Mouse (Mus musculus) neural tube, embryonic 12.5 days (tissue): Measurements from ENCODE around the gene Dmc1. TPM values are rescaled to one million over a fixed set of nuclear protein-coding genes. Genes with fewer than 3 reads are reported as not detected.

Experiments used
- ATAC-seq: fragments of 200-750 bp; cut with Nextera tagmentation; 2 replicates; pipeline ENCODE4 v1.8.0; 2017; ENCODE audit warnings: low read depth, mild to moderate bottlenecking, moderate TSS enrichment, moderate library complexity; ENCODE audit not compliant: low FRiP score
- H3K27ac ChIP-seq: fragments of 300-500 bp; sonication (generic); 2 replicates; pipeline ENCODE4 v1.5.1; 2016
- H3K27me3 ChIP-seq: fragments of 300-500 bp; sonication (generic); replicated peaks from 2 replicates; pipeline ENCODE4 v1.6.1; 2016; ENCODE audit warnings: mild to moderate bottlenecking
- H3K36me3 ChIP-seq: fragments of 300-500 bp; sonication (generic); 2 replicates; pipeline ENCODE4 v1.6.1; 2016; ENCODE audit warnings: mild to moderate bottlenecking
- H3K4me1 ChIP-seq: fragments of 300-500 bp; sonication (generic); 2 replicates; pipeline ENCODE4 v1.6.1; 2016
- H3K4me2 ChIP-seq: fragments of 300-500 bp; sonication (generic); replicated peaks from 2 replicates; pipeline ENCODE4 v1.6.1; 2016; ENCODE audit warnings: mild to moderate bottlenecking
- H3K4me3 ChIP-seq: fragments of 300-500 bp; sonication (generic); 2 replicates; pipeline ENCODE4 v1.5.1; 2016
- H3K9ac ChIP-seq: fragments of 300-500 bp; sonication (generic); 2 replicates; pipeline ENCODE4 v1.6.1; 2016; ENCODE audit warnings: mild to moderate bottlenecking
- H3K9me3 ChIP-seq: fragments of 300-500 bp; sonication (generic); 2 replicates; pipeline ENCODE4 v1.6.1; 2016; ENCODE audit warnings: mild to moderate bottlenecking
- WGBS: fragments of 180-500 bp; shearing (Covaris S2); methylation state at CpG from one replicate; pipeline ENCODE4 v1.1.7; 2016; 5-methylcytosine and 5-hydroxymethylcytosine counted together
- polyA plus RNA-seq: library from polyadenylated mRNA; unstranded; fragments of >200 nt; fragmentation: Nextera tagmentation; extraction: Ambion mirVana; gene quantifications from 2 replicates; pipeline ENCODE4 v1.2.1, GENCODE M21; 2016

The Dmc1 gene
- polyA plus RNA-seq, 1 experiment from 2014 or later = 1.4 TPM

DNA sequence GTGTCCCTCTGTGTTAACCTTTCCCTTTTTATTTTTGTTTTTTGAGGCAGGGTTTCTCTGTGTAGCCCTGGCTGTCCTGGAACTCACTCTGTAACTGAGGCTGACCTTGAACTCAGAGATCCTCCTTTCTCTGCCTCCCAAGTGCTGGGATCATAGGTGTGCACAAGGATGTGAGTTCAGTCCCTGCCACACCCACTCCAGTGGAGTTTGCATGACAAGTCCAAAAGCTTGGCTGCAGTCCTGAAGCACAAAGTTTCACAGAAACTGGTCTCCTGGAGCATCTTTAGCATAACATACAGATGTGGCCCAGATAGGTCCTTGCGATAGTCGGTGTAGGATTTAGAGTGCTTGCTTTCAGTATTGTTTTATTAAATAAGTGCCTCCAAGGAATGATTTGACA is 4.3 kb upstream of the Dmc1 start:
- Histone ChIP-seq H3K9me3 (no peaks in the 10 kb centered on the region), H3K9ac (no peak overlapping the region), H3K4me2 (no peak overlapping the region), H3K36me3 (peaks cover 29% of the 10 kb centered on the region), H3K27ac (no peak overlapping the region), H3K4me1 (peaks cover 10% of the 10 kb centered on the region; the same call in 1 of the 2 replicates), H3K4me3 (no peak overlapping the region), H3K27me3 (peaks cover 12% of the 10 kb centered on the region)
- 97% methylated on average over 2 of the region's 2 CpGs for WGBS
- ATAC-seq = no peak

GRCm38 (mm10) chr15:79608214-79608613 is 3.3 kb upstream of the Dmc1 start:
- 84% methylated on average over 7 of the region's 7 CpGs for WGBS
- no peaks in the 10 kb centered on the region for H3K9me3 ChIP-seq
- H3K4me1 ChIP-seq = peaks cover 10% of the 10 kb centered on the region; the same call in 1 of the 2 replicates
- H3K36me3 ChIP-seq = peaks cover 25% of the 10 kb centered on the region
- no peak for ATAC-seq
- H3K27ac ChIP-seq = no peak overlapping the region
- peaks cover 14% of the 10 kb centered on the region for H3K27me3 ChIP-seq
- H3K9ac ChIP-seq = no peak overlapping the region
- no peak overlapping the region for H3K4me2 ChIP-seq
- H3K4me3 ChIP-seq = no peak overlapping the region

- Histone ChIP-seq H3K4me2 (no peak overlapping the region), H3K27ac (no peak overlapping the region), H3K9me3 (no peaks in the 10 kb centered on the region), H3K4me3 (no peak overlapping the region), H3K4me1 (peaks cover 10% of the 10 kb centered on the region; the same call in 1 of the 2 replicates), H3K9ac (no peak overlapping the region), H3K27me3 (peaks cover 14% of the 10 kb centered on the region), H3K36me3 (peaks cover 21% of the 10 kb centered on the region)
- ATAC-seq = no peak
- WGBS = 58% methylated on average over 2 of the region's 2 CpGs
Observed at GRCm38 (mm10) chr15:79607757-79608156, 2.8 kb upstream of the Dmc1 start.

GRCm38 (mm10) chr15:79606161-79606560 is 1.3 kb upstream of the Dmc1 start:
- H3K4me2 ChIP-seq = no peak overlapping the region
- peaks cover 11% of the 10 kb centered on the region for H3K36me3 ChIP-seq
- H3K27ac ChIP-seq = no peak overlapping the region
- H3K4me1 ChIP-seq = peaks cover 10% of the 10 kb centered on the region; the same call in 1 of the 2 replicates
- no peak for ATAC-seq
- 93% methylated on average over 12 of the region's 12 CpGs for WGBS
- no peak overlapping the region for H3K4me3 ChIP-seq
- H3K9ac ChIP-seq = no peak overlapping the region
- H3K27me3 ChIP-seq = peaks cover 14% of the 10 kb centered on the region
- no peaks in the 10 kb centered on the region for H3K9me3 ChIP-seq

DNA sequence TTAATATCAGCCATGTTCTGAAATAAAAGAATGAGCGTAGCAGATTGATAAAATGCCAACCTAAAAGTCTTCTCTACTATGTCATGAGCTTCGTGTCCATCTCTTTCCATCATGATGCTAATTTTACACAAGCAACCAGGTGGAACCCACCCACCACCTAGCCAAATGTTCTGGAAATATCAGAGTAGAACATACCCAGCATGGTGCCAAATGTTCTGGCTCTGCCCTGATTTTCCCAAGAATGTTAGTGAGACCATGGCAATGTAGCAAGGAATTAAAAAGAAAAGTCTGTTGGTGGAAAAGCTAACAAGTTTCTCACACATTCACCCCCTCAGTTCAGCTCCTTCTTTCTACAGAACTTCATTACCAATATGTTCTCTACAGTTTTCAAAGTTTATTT is 4.7 kb downstream of the Dmc1 start:
- Histone ChIP-seq H3K36me3 (no peaks in the 10 kb centered on the region), H3K4me1 (peaks cover 8% of the 10 kb centered on the region; the same call in 1 of the 2 replicates), H3K27ac (no peak overlapping the region), H3K27me3 (peaks cover 10% of the 10 kb centered on the region), H3K4me2 (no peak overlapping the region), H3K4me3 (no peak overlapping the region), H3K9me3 (no peaks in the 10 kb centered on the region), H3K9ac (no peak overlapping the region)
- no peak for ATAC-seq
- WGBS = 86% methylated on average over 2 of the region's 2 CpGs

DNA sequence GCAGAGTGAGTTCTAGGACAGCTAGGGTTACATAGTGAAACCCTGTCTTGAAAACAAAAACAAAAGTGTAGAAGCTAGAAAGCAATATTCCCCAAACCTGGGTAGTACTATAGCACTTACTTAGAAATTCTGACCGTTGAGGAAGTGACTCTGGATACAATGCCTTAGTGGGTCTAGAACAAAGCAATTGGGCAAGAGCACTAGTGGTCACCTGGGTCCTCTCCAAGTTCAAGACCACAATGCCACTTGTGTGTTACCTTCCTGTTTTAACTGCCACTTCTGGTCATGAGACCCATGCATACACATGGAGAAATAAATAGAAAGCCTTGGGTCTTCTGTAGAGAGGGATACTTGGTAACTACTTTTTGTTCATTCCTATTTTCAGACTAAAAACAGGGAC is 6.2 kb downstream of the Dmc1 start:
- Histone ChIP-seq H3K36me3 (no peaks in the 10 kb centered on the region), H3K27ac (no peak overlapping the region), H3K9ac (no peak overlapping the region), H3K9me3 (no peaks in the 10 kb centered on the region), H3K4me2 (no peak overlapping the region), H3K4me1 (no peaks in the 10 kb centered on the region), H3K27me3 (no peaks in the 10 kb centered on the region), H3K4me3 (no peak overlapping the region)
- no peak for ATAC-seq
- 86% methylated on average over 1 of the region's 1 CpGs for WGBS

GRCm38 (mm10) chr15:79581581-79581980 is 23.3 kb downstream of the Dmc1 start:
- no peak overlapping the region for H3K4me3 ChIP-seq
- H3K27me3 ChIP-seq = no peaks in the 10 kb centered on the region
- no peaks in the 10 kb centered on the region for H3K36me3 ChIP-seq
- no peak overlapping the region for H3K9ac ChIP-seq
- no peak for ATAC-seq
- H3K4me1 ChIP-seq = no peaks in the 10 kb centered on the region
- H3K9me3 ChIP-seq = no peaks in the 10 kb centered on the region
- H3K27ac ChIP-seq = no peak overlapping the region
- H3K4me2 ChIP-seq = no peak overlapping the region
- WGBS = 75% methylated on average over 1 of the region's 1 CpGs

DNA sequence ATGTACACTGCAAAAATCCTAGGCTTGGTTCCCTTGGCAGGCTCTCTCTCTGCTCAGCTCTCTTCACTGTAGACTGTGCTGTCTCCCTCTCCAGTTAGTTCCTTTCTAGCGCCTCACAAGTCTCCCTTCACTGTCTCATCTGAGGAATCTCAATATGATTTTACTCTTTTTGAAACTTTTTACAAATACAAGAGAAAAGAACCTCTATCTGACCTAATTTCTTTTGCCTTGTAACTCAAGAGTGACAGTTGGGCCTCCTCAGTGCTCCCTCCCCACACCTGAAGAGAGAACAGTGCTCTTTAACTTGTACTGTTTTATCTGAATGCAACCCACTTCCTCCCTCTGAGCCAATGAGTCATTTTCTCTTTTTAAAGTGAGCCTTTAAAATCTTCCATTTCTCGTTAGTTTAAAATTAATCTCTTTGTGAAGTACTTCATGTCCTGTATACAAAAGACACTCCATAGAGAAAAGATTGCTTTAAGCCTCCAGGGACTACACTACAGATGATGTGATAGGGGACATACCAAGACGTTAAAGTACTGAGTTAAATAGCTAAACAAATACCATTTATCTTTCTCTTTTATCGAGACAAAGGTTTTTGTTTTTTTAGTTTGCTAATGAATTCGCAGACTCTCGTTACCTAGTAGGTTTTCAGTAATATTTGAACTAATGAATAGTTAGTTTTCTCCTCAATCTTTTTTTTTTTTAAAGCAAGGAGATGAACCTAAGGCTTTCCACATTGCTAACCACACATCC is 27.1 kb downstream of the Dmc1 start:
- WGBS = 76% methylated on average over 6 of the region's 6 CpGs
- no peak for ATAC-seq

GRCm38 (mm10) chr15:79576947-79577346 is 28.0 kb downstream of the Dmc1 start:
- no peak for ATAC-seq
- Histone ChIP-seq H3K4me3 (no peak overlapping the region), H3K4me1 (no peaks in the 10 kb centered on the region), H3K27me3 (no peaks in the 10 kb centered on the region), H3K4me2 (no peak overlapping the region), H3K36me3 (no peaks in the 10 kb centered on the region), H3K27ac (no peak overlapping the region), H3K9me3 (no peaks in the 10 kb centered on the region), H3K9ac (no peak overlapping the region)
- 89% methylated on average over 2 of the region's 2 CpGs for WGBS

More for the DNA sequence above, 27.1 kb downstream of the Dmc1 start:
- H3K27ac ChIP-seq = no peak overlapping the region
- no peaks in the 10 kb centered on the region for H3K36me3 ChIP-seq
- no peaks in the 10 kb centered on the region for H3K4me1 ChIP-seq
- no peaks in the 10 kb centered on the region for H3K9me3 ChIP-seq
- no peak overlapping the region for H3K9ac ChIP-seq
- no peaks in the 10 kb centered on the region for H3K27me3 ChIP-seq
- no peak overlapping the region for H3K4me2 ChIP-seq
- no peak overlapping the region for H3K4me3 ChIP-seq

DNA sequence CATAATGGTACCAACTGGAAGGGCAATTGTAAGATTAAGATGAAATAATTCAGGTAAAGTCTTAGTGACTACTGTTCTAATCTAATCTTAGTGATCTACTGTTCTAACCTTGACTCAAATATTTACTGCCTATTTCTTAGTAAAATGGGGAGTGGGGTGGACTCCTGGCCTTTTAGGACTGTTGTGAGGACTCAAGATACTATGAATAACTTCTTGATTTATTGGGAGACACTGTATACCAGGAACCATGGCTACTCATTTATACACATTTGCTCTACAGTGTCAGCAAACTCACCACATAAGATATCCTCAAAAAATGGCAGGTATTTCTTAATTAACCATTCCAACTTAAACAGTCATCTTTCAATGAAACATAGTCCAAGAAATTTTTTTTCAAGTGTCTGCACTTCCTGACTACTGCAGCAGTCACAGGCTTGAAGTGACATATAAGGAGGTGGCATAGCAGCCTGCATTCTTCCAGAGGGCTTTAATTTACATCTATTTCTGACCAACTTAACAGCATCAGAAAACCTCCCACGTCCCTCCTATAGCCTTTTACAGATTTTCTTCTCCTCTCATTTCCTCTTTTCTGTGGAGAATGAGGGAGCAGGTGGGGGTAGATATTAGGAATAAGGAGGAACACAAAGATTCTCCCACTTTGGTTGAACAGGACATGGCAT is 29.2 kb downstream of the Dmc1 start:
- ATAC-seq = no peak
- no peak overlapping the region for H3K27ac ChIP-seq
- 74% methylated on average over 1 of the region's 1 CpGs for WGBS

GRCm38 (mm10) chr15:79562417-79562816 is 42.5 kb downstream of the Dmc1 start:
- Histone ChIP-seq H3K4me3 (no peak overlapping the region), H3K27me3 (no peaks in the 10 kb centered on the region), H3K4me2 (no peak overlapping the region), H3K4me1 (no peaks in the 10 kb centered on the region), H3K9ac (no peak overlapping the region), H3K27ac (no peak overlapping the region), H3K36me3 (no peaks in the 10 kb centered on the region), H3K9me3 (no peaks in the 10 kb centered on the region)
- WGBS = 89% methylated on average over 9 of the region's 9 CpGs
- ATAC-seq = no peak

More for the DNA sequence above, 29.2 kb downstream of the Dmc1 start:
- Histone ChIP-seq H3K4me3 (no peak overlapping the region), H3K4me1 (no peaks in the 10 kb centered on the region), H3K27me3 (no peaks in the 10 kb centered on the region), H3K4me2 (no peak overlapping the region), H3K9me3 (no peaks in the 10 kb centered on the region), H3K36me3 (no peaks in the 10 kb centered on the region), H3K9ac (no peak overlapping the region)

- H3K36me3 ChIP-seq = no peaks in the 10 kb centered on the region
- H3K4me2 ChIP-seq = no peak overlapping the region
- 78% methylated on average over 3 of the region's 3 CpGs for WGBS
- no peaks in the 10 kb centered on the region for H3K4me1 ChIP-seq
- no peak overlapping the region for H3K9ac ChIP-seq
- no peak overlapping the region for H3K27ac ChIP-seq
- H3K27me3 ChIP-seq = no peaks in the 10 kb centered on the region
- no peak for ATAC-seq
- no peak overlapping the region for H3K4me3 ChIP-seq
- no peaks in the 10 kb centered on the region for H3K9me3 ChIP-seq
Observed at GRCm38 (mm10) chr15:79559649-79560048, 45.3 kb downstream of the Dmc1 start.
